Mouse (Mus musculus): ENCODE data around the gene Wwc2. TPM values are rescaled to one million over a fixed set of nuclear protein-coding genes. Genes with fewer than 3 reads are reported as not detected.

Wwc2 gene
- total RNA-seq, 2 experiments from 2014 or later: 7.2 to 7.5 TPM

DNA sequence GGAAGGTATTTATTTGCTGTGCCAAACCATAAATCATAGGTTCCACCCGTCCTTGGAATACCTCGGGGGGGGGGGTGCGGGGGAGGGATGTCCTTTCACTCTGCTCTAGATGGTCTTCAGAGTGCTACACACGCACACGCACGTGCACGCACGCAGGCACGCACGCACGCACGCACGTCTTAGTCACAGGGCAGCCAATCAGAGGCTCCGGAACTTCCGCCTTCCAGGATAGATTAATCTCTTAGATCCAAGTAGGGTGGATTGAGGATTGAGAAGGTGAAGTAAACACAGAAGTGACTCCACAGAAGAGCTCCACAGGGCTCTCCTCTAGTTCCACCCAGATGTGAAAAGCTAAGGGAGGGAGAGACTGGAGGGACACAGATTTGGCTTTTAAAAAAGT, 204.4 kb downstream of the Wwc2 start:
- no peak for DNase-seq

DNA sequence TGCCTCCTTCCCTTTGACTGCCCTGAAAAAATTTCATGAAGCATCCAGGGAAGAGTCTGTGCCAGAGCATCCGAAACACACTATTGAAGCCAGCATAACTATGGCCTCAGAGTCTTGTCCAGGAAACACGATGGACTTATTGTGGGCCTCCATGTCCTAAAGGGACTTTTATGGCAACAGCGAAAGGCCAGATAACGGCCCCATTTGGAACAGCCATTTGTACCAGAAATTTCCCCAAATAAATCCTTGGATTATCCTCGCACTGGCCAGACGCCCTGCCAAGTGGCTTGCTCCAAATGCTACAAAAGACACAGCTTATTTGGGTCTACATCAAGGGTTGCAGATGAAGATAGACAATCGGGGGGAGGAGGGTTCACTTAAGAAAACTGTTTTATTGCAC, 206.3 kb downstream of the Wwc2 start:
- DNase-seq: peak; percentile 70

DNA sequence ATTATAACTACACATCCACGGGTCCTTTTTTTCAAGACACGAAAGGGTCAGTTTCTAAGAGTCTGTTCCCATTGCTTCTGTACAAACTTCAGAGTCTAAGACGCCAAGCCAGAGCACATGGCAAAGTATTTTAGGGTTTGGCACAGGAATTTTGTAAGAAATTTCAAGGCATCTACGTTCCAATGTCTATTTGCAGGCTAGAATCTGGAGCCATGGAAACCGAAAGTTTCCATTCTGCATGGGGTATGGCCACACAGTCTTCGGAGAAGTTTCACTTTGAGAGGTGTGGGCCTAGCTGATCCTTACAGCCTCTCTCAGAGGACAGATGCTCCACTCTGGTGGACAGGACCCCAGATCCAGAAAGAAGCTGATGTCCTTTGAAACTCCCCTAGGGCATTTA, 206.8 kb downstream of the Wwc2 start:
- DNase-seq: peak; percentile 40

DNA sequence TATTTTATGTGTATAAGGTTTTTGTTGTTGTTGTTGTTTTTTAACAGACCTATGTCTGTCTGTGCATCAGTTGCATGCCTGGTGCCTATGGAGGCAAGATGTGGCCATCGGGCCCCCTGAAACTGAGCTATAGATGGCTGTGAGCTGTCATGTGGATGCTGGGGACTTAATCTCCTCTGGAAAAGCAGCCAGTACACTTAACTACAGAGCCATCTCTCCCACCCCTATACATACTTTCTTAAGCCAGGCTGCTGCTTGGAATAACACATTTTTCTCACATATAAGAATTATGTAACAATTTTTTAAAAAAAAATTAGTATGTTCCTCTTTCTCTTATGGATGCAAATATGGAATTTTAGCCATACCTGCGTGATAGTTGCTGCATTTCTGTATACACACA, 207.2 kb downstream of the Wwc2 start:
- no peak for DNase-seq

DNA sequence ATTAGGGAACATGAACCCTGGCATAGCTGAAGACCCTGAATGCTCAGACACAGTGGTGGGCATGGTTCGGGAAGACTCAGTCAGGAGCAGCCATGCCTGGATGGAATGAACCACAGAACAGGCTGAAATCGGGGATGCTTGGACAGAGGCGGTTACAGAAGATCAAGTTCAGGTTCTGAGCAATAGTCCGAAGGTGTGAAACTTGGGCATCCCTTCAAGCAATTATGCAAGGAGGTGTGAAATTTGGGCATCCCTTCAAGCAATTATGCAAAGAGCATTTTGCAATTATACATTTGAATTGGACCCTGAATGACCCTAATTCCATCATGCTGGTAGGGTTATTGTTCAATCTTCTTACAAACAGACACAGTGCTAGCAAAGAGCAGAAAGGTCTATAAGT, 208.8 kb downstream of the Wwc2 start:
- DNase-seq: no peak

DNA sequence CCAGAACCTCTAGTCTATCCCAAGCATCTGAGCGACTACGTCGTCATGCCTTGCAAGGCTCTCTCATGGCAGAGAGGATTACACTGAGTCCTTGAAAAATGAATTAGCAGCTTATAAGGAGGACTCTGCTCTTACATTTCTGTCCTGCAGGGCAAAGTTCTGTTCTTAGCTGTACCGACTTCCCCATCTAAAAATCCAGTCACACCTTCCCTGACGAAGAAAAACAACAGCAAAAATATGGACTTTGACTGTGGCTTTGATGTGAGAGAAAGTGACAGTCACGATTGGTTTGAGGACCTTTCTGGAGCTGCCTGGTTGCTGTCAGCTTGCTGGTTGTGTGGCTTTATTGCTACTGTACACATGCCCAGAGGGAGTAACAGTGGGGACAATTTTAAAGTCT, 211.1 kb downstream of the Wwc2 start:
- DNase-seq: no peak

DNA sequence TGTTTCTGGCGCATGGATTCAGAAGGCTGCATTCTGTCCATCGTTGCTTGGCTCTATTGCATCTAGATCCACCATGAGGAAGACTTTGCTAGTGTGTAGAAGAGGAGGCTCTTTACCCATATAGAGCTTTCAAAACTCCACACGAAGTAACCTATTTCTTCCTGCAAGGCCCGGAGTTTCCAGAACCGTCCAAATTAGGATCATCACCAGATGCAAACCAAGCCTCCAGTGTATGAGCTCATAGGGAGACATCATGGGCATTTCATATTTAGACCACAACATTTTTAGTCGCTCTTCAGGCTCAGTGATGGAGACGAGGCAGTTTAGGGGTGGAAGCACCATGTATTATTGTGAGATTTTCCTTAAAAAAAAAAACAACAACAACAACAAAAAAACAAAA, 213.3 kb downstream of the Wwc2 start:
- no peak for DNase-seq

Other genes starting within 250 kb of the Wwc2 start
- gene Cldn24, start 168.8 kb downstream of the Wwc2 start, total RNA-seq (2021): not detected
- under 1 TPM; 0.64 to 0.67 TPM for gene Cldn22, start 166.4 kb downstream of the Wwc2 start, total RNA-seq (2021)
- 1 to 10 TPM; 1.0 to 1.3 TPM for gene Dctd, start 108.2 kb upstream of the Wwc2 start, total RNA-seq (2021)